Mouse (Mus musculus) kidney, embryonic 16.5 days (tissue): ENCODE data around the gene Neurl3. TPM values are rescaled to one million over a fixed set of nuclear protein-coding genes. Genes with fewer than 3 reads are reported as not detected.

ENCODE experiments used
- ATAC-seq: fragments of 200-750 bp; cut with Nextera tagmentation; 2 replicates; pipeline ENCODE4 v1.8.0; 2017; ENCODE audit warnings: moderate TSS enrichment; ENCODE audit not compliant: low FRiP score, low TSS enrichment
- H3K27ac ChIP-seq: fragments of 300-500 bp; sonication (generic); 2 replicates; pipeline ENCODE4 v1.5.1; 2014; ENCODE audit warnings: low read length
- H3K27me3 ChIP-seq: fragments of 300-500 bp; sonication (generic); 2 replicates; pipeline ENCODE4 v1.6.1; 2014; ENCODE audit warnings: low read length, control low read depth, mixed read lengths; ENCODE audit not compliant: insufficient read depth
- H3K36me3 ChIP-seq: fragments of 300-500 bp; sonication (generic); 2 replicates; pipeline ENCODE4 v1.6.1; 2014; ENCODE audit warnings: low read length, control low read depth, mixed read lengths; ENCODE audit not compliant: insufficient read depth
- H3K4me1 ChIP-seq: fragments of 300-500 bp; sonication (generic); 2 replicates; pipeline ENCODE4 v1.6.1; 2014; ENCODE audit warnings: low read length, control low read depth, mixed read lengths; ENCODE audit not compliant: insufficient read depth
- H3K4me2 ChIP-seq: fragments of 300-500 bp; sonication (generic); replicated peaks from 2 replicates; pipeline ENCODE4 v1.6.1; 2014; ENCODE audit warnings: low read depth, low read length
- H3K4me3 ChIP-seq: fragments of 300-500 bp; sonication (generic); 2 replicates; pipeline ENCODE4 v1.5.1; 2014; ENCODE audit warnings: mild to moderate bottlenecking, low read length
- H3K9ac ChIP-seq: fragments of 300-500 bp; sonication (generic); replicated peaks from 2 replicates; pipeline ENCODE4 v1.6.1; 2014; ENCODE audit warnings: low read length
- H3K9me3 ChIP-seq: fragments of 300-500 bp; sonication (generic); 2 replicates; pipeline ENCODE4 v1.6.1; 2016; ENCODE audit warnings: low read length, control low read depth
- WGBS: fragments of 180-500 bp; shearing (Covaris S2); extraction: QIAGEN DNeasy Blood & Tissue Kit; methylation state at CpG from one replicate; pipeline ENCODE4 v1.1.7; 2014; 5-methylcytosine and 5-hydroxymethylcytosine counted together
- polyA plus RNA-seq: library from polyadenylated mRNA; unstranded; fragments of >200 nt; fragmentation: Nextera tagmentation; extraction: Ambion mirVana; gene quantifications from 2 replicates; pipeline ENCODE4 v1.2.1, GENCODE M21; 2015

Gene Neurl3
- polyA plus RNA-seq, 1 experiment from 2014 or later, result 18.4 TPM

- ATAC-seq, result no peak; the same call in 1 of the 2 replicates
- peak overlapping the region; percentile 74 for H3K9ac ChIP-seq
Observed at GRCm38 (mm10) chr1:36308451-36308901, 34.0 kb upstream of the Neurl3 start.

GRCm38 (mm10) chr1:36307495-36308280 lies 33.2 kb upstream of the Neurl3 start, which contains the start of gene Arid5a:
Gene Arid5a (plus strand): TSS chr1:36307733.
- Histone ChIP-seq H3K4me3 (peak within 1 kb of the TSS; percentile 69), H3K27me3 (no peaks in the 10 kb centered on the region; the same call in 1 of the 2 replicates), H3K4me2 (peak within 1 kb of the TSS; percentile 87), H3K27ac (peak within 1 kb of the TSS; percentile 77), H3K9me3 (no peaks in the 10 kb centered on the region), H3K36me3 (no peaks in the 10 kb centered on the region), H3K4me1 (peaks cover 23% of the 10 kb centered on the region), H3K9ac (peak within 1 kb of the TSS; percentile 74)
- ATAC-seq, result peak; percentile 93
- WGBS, result under 1% methylated on average over 65 of the region's 65 CpGs

More at GRCm38 (mm10) chr1:36308451-36308901, 34.0 kb upstream of the Neurl3 start:
- H3K4me1 ChIP-seq, result peaks cover 17% of the 10 kb centered on the region
- peak overlapping the region; percentile 69 for H3K4me3 ChIP-seq
- WGBS, result 3% methylated on average over 12 of the region's 12 CpGs
- H3K27ac ChIP-seq, result no peak overlapping the region
- H3K4me2 ChIP-seq, result peak overlapping the region; percentile 87
- H3K36me3 ChIP-seq, result no peaks in the 10 kb centered on the region
- no peaks in the 10 kb centered on the region for H3K9me3 ChIP-seq
- no peaks in the 10 kb centered on the region; the same call in 1 of the 2 replicates for H3K27me3 ChIP-seq

DNA sequence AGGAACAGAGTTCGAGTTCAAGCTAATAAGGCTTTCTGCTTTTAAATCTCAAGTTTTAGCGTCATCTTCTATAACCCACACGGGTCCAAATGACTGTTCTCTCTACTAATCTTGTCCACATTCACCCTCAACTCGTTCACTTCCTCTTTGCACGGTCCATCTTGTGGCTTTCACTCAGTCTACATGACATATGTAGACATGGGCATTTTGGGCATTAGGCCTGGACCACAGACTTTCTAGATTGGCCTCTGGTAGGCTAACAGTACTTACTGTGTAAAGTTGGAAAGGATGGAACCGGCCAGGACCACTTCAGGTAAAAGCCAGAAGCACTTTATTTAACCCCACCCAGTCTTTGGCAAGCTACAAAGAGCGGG lies 32.6 kb upstream of the Neurl3 start:
- Histone ChIP-seq H3K27ac (no peak overlapping the region), H3K9me3 (no peaks in the 10 kb centered on the region), H3K4me1 (peaks cover 23% of the 10 kb centered on the region), H3K4me3 (no peak overlapping the region), H3K9ac (no peak overlapping the region), H3K4me2 (no peak overlapping the region), H3K36me3 (no peaks in the 10 kb centered on the region), H3K27me3 (no peaks in the 10 kb centered on the region; the same call in 1 of the 2 replicates)
- WGBS, result 66% methylated on average over 7 of the region's 7 CpGs
- ATAC-seq, result peak; percentile 2

- H3K9me3 ChIP-seq, result no peaks in the 10 kb centered on the region
- no peak overlapping the region for H3K9ac ChIP-seq
- WGBS, result 65% methylated on average over 6 of the region's 6 CpGs
- no peak overlapping the region for H3K4me3 ChIP-seq
- H3K4me2 ChIP-seq, result no peak overlapping the region
- H3K27ac ChIP-seq, result no peak overlapping the region
- no peak for ATAC-seq
- H3K4me1 ChIP-seq, result peaks cover 23% of the 10 kb centered on the region
- no peaks in the 10 kb centered on the region for H3K36me3 ChIP-seq
- no peaks in the 10 kb centered on the region; the same call in 1 of the 2 replicates for H3K27me3 ChIP-seq
Observed at GRCm38 (mm10) chr1:36306120-36306519, 31.6 kb upstream of the Neurl3 start.

GRCm38 (mm10) chr1:36304764-36305163 lies 30.3 kb upstream of the Neurl3 start:
- Histone ChIP-seq H3K9me3 (no peaks in the 10 kb centered on the region), H3K27me3 (no peaks in the 10 kb centered on the region; the same call in 1 of the 2 replicates), H3K36me3 (no peaks in the 10 kb centered on the region), H3K9ac (no peak overlapping the region), H3K4me2 (no peak overlapping the region), H3K27ac (no peak overlapping the region), H3K4me1 (peaks cover 22% of the 10 kb centered on the region), H3K4me3 (no peak overlapping the region)
- 63% methylated on average over 7 of the region's 7 CpGs for WGBS
- ATAC-seq, result no peak

- ATAC-seq, result peak; percentile 33
- Histone ChIP-seq H3K4me3 (peak overlapping the region; percentile 41), H3K9ac (peak overlapping the region; percentile 53), H3K4me2 (peak overlapping the region; percentile 73), H3K27ac (no peak overlapping the region), H3K9me3 (no peaks in the 10 kb centered on the region), H3K27me3 (no peaks in the 10 kb centered on the region; the same call in 1 of the 2 replicates), H3K36me3 (no peaks in the 10 kb centered on the region), H3K4me1 (peaks cover 11% of the 10 kb centered on the region)
- WGBS, result 9% methylated on average over 30 of the region's 30 CpGs
Observed at GRCm38 (mm10) chr1:36303381-36304320, 29.2 kb upstream of the Neurl3 start.

GRCm38 (mm10) chr1:36302957-36303356 lies 28.5 kb upstream of the Neurl3 start:
- peak overlapping the region; percentile 73 for H3K4me2 ChIP-seq
- H3K27ac ChIP-seq, result no peak overlapping the region
- H3K9ac ChIP-seq, result peak overlapping the region; percentile 53
- no peaks in the 10 kb centered on the region for H3K36me3 ChIP-seq
- no peaks in the 10 kb centered on the region for H3K27me3 ChIP-seq
- H3K4me3 ChIP-seq, result peak overlapping the region; percentile 41
- H3K9me3 ChIP-seq, result no peaks in the 10 kb centered on the region
- WGBS, result 17% methylated on average over 9 of the region's 9 CpGs
- peaks cover 6% of the 10 kb centered on the region for H3K4me1 ChIP-seq
- ATAC-seq, result no peak

DNA sequence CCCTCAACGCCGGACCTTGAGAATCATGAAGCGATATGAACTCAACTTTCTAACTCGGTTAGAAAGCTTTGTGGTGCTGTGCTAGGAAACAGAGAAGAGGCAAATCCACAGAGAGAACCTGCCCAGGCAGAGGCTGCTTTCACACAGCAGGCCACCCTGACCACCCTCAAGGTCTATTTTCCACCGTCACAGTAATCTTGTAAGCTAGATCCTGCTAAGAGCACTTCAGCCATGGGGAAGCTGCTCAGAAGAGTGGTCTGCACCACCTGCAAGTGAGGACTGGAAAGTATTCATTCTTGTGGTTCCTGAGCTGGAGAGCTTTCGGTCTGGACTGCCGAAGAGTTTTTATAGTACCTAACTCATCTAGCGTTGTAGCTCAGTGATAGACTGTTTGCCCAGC lies 27.8 kb upstream of the Neurl3 start:
- no peak for ATAC-seq
- Histone ChIP-seq H3K27ac (no peak overlapping the region), H3K36me3 (no peaks in the 10 kb centered on the region), H3K27me3 (no peaks in the 10 kb centered on the region), H3K4me1 (peaks cover 6% of the 10 kb centered on the region), H3K4me2 (no peak overlapping the region), H3K9ac (no peak overlapping the region), H3K4me3 (no peak overlapping the region), H3K9me3 (no peaks in the 10 kb centered on the region)
- 76% methylated on average over 8 of the region's 8 CpGs for WGBS

GRCm38 (mm10) chr1:36300486-36300885 lies 26.0 kb upstream of the Neurl3 start:
- Histone ChIP-seq H3K27me3 (no peaks in the 10 kb centered on the region), H3K36me3 (no peaks in the 10 kb centered on the region), H3K27ac (no peak overlapping the region), H3K9me3 (no peaks in the 10 kb centered on the region), H3K4me2 (no peak overlapping the region), H3K4me3 (no peak overlapping the region), H3K9ac (no peak overlapping the region), H3K4me1 (peaks cover 6% of the 10 kb centered on the region)
- ATAC-seq, result no peak
- WGBS, result 84% methylated on average over 6 of the region's 6 CpGs
